Comparison of ENCODE assay signal across 8 mouse cellular contexts in genomic region chr10:12866971-12867732, GRCm38 (mm10). TPM values are rescaled to one million over a fixed set of nuclear protein-coding genes. Genes with fewer than 3 reads are reported as not detected.
DNase-seq lines count a peak whose midpoint lies in the region; ATAC-seq lines count a peak whose summit lies in the region.

No protein-coding gene starts in this region.

- H3K27me3 ChIP-seq in forebrain, embryonic 16.5 days (replicated peaks; ENCODE audit: control insufficient read depth, insufficient read depth, low read length): no peaks in the 10 kb centered on the region
- no peaks in the 10 kb centered on the region for H3K27me3 ChIP-seq in hindbrain, embryonic 16.5 days (replicated peaks; ENCODE audit: control insufficient read depth, insufficient read depth, low read length)
- H3K27me3 ChIP-seq in liver, embryonic 16.5 days (ENCODE audit: control insufficient read depth, insufficient read depth, low read depth, low read length): peaks cover 4% of the 10 kb centered on the region; the same call in 1 of the 2 replicates

- WGBS in forebrain, embryonic 16.5 days: 5% methylated on average over 28 of the region's 28 CpGs
- WGBS in hindbrain, embryonic 16.5 days: 2% methylated on average over 28 of the region's 28 CpGs
- WGBS in liver, embryonic 16.5 days (ENCODE audit: insufficient replicate concordance): 1% methylated on average over 28 of the region's 28 CpGs

- peak overlapping the region; percentile 81 for H3K4me3 ChIP-seq in forebrain, embryonic 16.5 days (replicated peaks; ENCODE audit: low read length)
- H3K4me3 ChIP-seq in hindbrain, embryonic 16.5 days (ENCODE audit: low read length): peak overlapping the region; percentile 89
- H3K4me3 ChIP-seq in liver, embryonic 16.5 days (ENCODE audit: low read depth, low read length): peak overlapping the region; percentile 74

- no peak overlapping the region for H3K27ac ChIP-seq in forebrain, embryonic 16.5 days (ENCODE audit: low read length)
- peak overlapping the region; percentile 54; the same call in 1 of the 2 replicates for H3K27ac ChIP-seq in hindbrain, embryonic 16.5 days (ENCODE audit: low read depth, low read length)
- H3K27ac ChIP-seq in liver, embryonic 16.5 days (ENCODE audit: low read length): no peak overlapping the region

- peak overlapping the region; percentile 83 for H3K4me2 ChIP-seq in forebrain, embryonic 16.5 days (ENCODE audit: low read length)
- H3K4me2 ChIP-seq in hindbrain, embryonic 16.5 days (ENCODE audit: low read length): peak overlapping the region; percentile 95
- H3K4me2 ChIP-seq in liver, embryonic 16.5 days (ENCODE audit: low read depth, low read length): peak overlapping the region; percentile 80

- no peaks in the 10 kb centered on the region for H3K9me3 ChIP-seq in forebrain, embryonic 16.5 days (ENCODE audit: control insufficient read depth, low read length)
- no peaks in the 10 kb centered on the region for H3K9me3 ChIP-seq in hindbrain, embryonic 16.5 days (ENCODE audit: control insufficient read depth, low read length)
- no peaks in the 10 kb centered on the region for H3K9me3 ChIP-seq in liver, embryonic 16.5 days (replicated peaks; ENCODE audit: control insufficient read depth, low read length)

- no peak for ATAC-seq in forebrain, embryonic 16.5 days
- ATAC-seq in hindbrain, embryonic 16.5 days: 0 out of 2 replicates have a peak, but pooled peaks have one; percentile 7
- no peak for ATAC-seq in liver, embryonic 16.5 days (ENCODE audit: low read depth)

- H3K4me1 ChIP-seq in forebrain, embryonic 16.5 days (replicated peaks; ENCODE audit: control insufficient read depth, insufficient read depth, low read length): peaks cover 24% of the 10 kb centered on the region
- H3K4me1 ChIP-seq in hindbrain, embryonic 16.5 days (ENCODE audit: control insufficient read depth, insufficient read depth, low read depth, low read length): peaks cover 9% of the 10 kb centered on the region
- H3K4me1 ChIP-seq in liver, embryonic 16.5 days (ENCODE audit: control insufficient read depth, low read depth, low read length): peaks cover 10% of the 10 kb centered on the region

- no peak overlapping the region; the same call in 1 of the 2 replicates for H3K9ac ChIP-seq in forebrain, embryonic 16.5 days (replicated peaks; ENCODE audit: low read depth, low read length)
- peak overlapping the region; percentile 86 for H3K9ac ChIP-seq in hindbrain, embryonic 16.5 days (ENCODE audit: low read depth, low read length)
- peak overlapping the region; percentile 11; the same call in 1 of the 2 replicates for H3K9ac ChIP-seq in liver, embryonic 16.5 days (ENCODE audit: low read depth, low read length)

- no peaks in the 10 kb centered on the region for H3K36me3 ChIP-seq in forebrain, embryonic 16.5 days (ENCODE audit: control insufficient read depth, insufficient read depth)
- H3K36me3 ChIP-seq in hindbrain, embryonic 16.5 days (ENCODE audit: control insufficient read depth, insufficient read depth, low read length): no peaks in the 10 kb centered on the region
- H3K36me3 ChIP-seq in liver, embryonic 16.5 days (ENCODE audit: control insufficient read depth, insufficient read depth): no peaks in the 10 kb centered on the region

- DNase-seq in kidney, adult 11 months: peak; percentile 28
- DNase-seq in kidney, adult 8-10 months: no peak
- DNase-seq in c-Kit-positive CD71-positive TER-119-negative erythroid progenitor cells, embryonic 14.5 days (ENCODE audit: low read depth): peak; percentile 17
- peak; percentile 44 to 67 for DNase-seq in natural killer cell, adult 2 months (ENCODE audit: low spot score in 2 of 2)
- peak; percentile 62 for DNase-seq in urinary bladder, postnatal 14 days (ENCODE audit: low spot score)

RNA-seq across cellular contexts. Expression of gene Utrn, which starts 2.0 kb away (rescaled TPM):
- polyA plus RNA-seq in forebrain, embryonic 16.5 days (2015; fragmentation: Nextera tagmentation; extraction: Ambion mirVana): 18.8 and 20.3 TPM in 2 replicates
- 25.4 and 25.7 TPM in 2 replicates for polyA plus RNA-seq in hindbrain, embryonic 16.5 days (2015; fragmentation: Nextera tagmentation; extraction: Ambion mirVana)
- polyA plus RNA-seq in liver, embryonic 16.5 days (2015; fragmentation: Nextera tagmentation; extraction: Ambion mirVana): 8.6 and 10.2 TPM in 2 replicates

Comparison
In these comparisons a context has a peak if more than half of its experiments do, and no peak if none do; other contexts are left out.
1. DNase-seq: peak in kidney, adult 11 months (single experiment), c-Kit-positive CD71-positive TER-119-negative erythroid progenitor cells, embryonic 14.5 days (single experiment), natural killer cell, adult 2 months (2 of 2) and urinary bladder, postnatal 14 days (single experiment); none in kidney, adult 8-10 months (0 of 2).
2. Peak in every context shown above with its lines, with median percentiles within 50 percentile points of each other: H3K4me2 ChIP-seq and H3K4me3 ChIP-seq.